Mouse (Mus musculus): ENCODE results near the gene Lpp.

Gene Lpp

GRCm38 (mm10) chr16:24641003-24641797 lies 247.9 kb downstream of the Lpp start:
- no peak for DNase-seq

GRCm38 (mm10) chr16:24643024-24643635 lies 249.8 kb downstream of the Lpp start:
- no peak for DNase-seq

GRCm38 (mm10) chr16:24644154-24644553 lies 250.8 kb downstream of the Lpp start:
- DNase-seq, result no peak

GRCm38 (mm10) chr16:24644760-24645406 lies 251.6 kb downstream of the Lpp start:
- DNase-seq, result no peak

- peak; percentile 13 to 28 for DNase-seq
Observed at GRCm38 (mm10) chr16:24645906-24646603, 252.7 kb downstream of the Lpp start.

GRCm38 (mm10) chr16:24651655-24652654 lies 258.6 kb downstream of the Lpp start:
- peak in 1 of 2 experiments; percentile 11 for DNase-seq

GRCm38 (mm10) chr16:24653041-24653440 lies 259.7 kb downstream of the Lpp start:
- DNase-seq, result no peak

- no peak for DNase-seq
Observed at GRCm38 (mm10) chr16:24655116-24655515, 261.8 kb downstream of the Lpp start.

- DNase-seq, result no peak
Observed at GRCm38 (mm10) chr16:24656026-24656425, 262.7 kb downstream of the Lpp start.

- DNase-seq, result no peak
Observed at GRCm38 (mm10) chr16:24656752-24657151, 263.4 kb downstream of the Lpp start.

- no peak for DNase-seq
Observed at GRCm38 (mm10) chr16:24659049-24659448, 265.7 kb downstream of the Lpp start.

GRCm38 (mm10) chr16:24664131-24664530 lies 270.8 kb downstream of the Lpp start:
- no peak for DNase-seq

GRCm38 (mm10) chr16:24669718-24670460 lies 276.6 kb downstream of the Lpp start:
- no peak for DNase-seq

GRCm38 (mm10) chr16:24678942-24679341 lies 285.6 kb downstream of the Lpp start:
- DNase-seq, result no peak

GRCm38 (mm10) chr16:24695062-24695461 lies 301.8 kb downstream of the Lpp start:
- DNase-seq, result no peak

- DNase-seq, result no peak
Observed at GRCm38 (mm10) chr16:24704215-24704614, 310.9 kb downstream of the Lpp start.

- DNase-seq, result no peak
Observed at GRCm38 (mm10) chr16:24723641-24724040, 330.3 kb downstream of the Lpp start.

GRCm38 (mm10) chr16:24732751-24733150 lies 339.4 kb downstream of the Lpp start:
- no peak for DNase-seq

GRCm38 (mm10) chr16:24733321-24733720 lies 340.0 kb downstream of the Lpp start:
- no peak for DNase-seq

- no peak for DNase-seq
Observed at GRCm38 (mm10) chr16:24735754-24736153, 342.4 kb downstream of the Lpp start.

Data from cerebellum, postnatal 10 days (tissue).